Mouse (Mus musculus): Measurements from ENCODE around the gene Fip1l1. TPM values are rescaled to one million over a fixed set of nuclear protein-coding genes. Genes with fewer than 3 reads are reported as not detected.

Gene Fip1l1
- polyA plus RNA-seq, 1 experiment: 177 TPM

GRCm38 (mm10) chr5:74536180-74536947, 1.1 kb downstream of the Fip1l1 start:
- Histone ChIP-seq H3K27me3 (ENCODE audit: control insufficient read depth, insufficient read depth, low read length, poor library complexity, severe bottlenecking) (no peaks in the 10 kb centered on the region), H3K4me1 (ENCODE audit: control insufficient read depth, insufficient read depth, low read length) (no peaks in the 10 kb centered on the region), H3K36me3 (ENCODE audit: control insufficient read depth, insufficient read depth, low read length, poor library complexity, severe bottlenecking) (peaks cover 7% of the 10 kb centered on the region), H3K9ac (ENCODE audit: low read depth, poor library complexity, severe bottlenecking) (peak overlapping the region; percentile 93), H3K9me3 (replicated peaks; ENCODE audit: control insufficient read depth, insufficient read depth, low read length, poor library complexity, severe bottlenecking) (no peaks in the 10 kb centered on the region), H3K27ac (ENCODE audit: insufficient read depth, low read length) (no peak overlapping the region), H3K4me3 (ENCODE audit: low read depth, low read length) (peak overlapping the region; percentile 93)
- TF ChIP-seq EP300 (IDR thresholded peaks at IDR 0.05; ENCODE audit: insufficient read depth, low read depth, low read length) (no peak), POLR2A (IDR thresholded peaks at IDR 0.05; ENCODE audit: insufficient read depth, low read length) (no peak), CTCF (IDR thresholded peaks at IDR 0.05; ENCODE audit: low read depth, low read length) (no peak)

GRCm38 (mm10) chr5:74545606-74546005, 10.4 kb downstream of the Fip1l1 start:
- H3K36me3 ChIP-seq (ENCODE audit: control insufficient read depth, insufficient read depth, low read length, poor library complexity, severe bottlenecking): peaks cover 27% of the 10 kb centered on the region
- H3K9me3 ChIP-seq (replicated peaks; ENCODE audit: control insufficient read depth, insufficient read depth, low read length, poor library complexity, severe bottlenecking): no peaks in the 10 kb centered on the region

DNA sequence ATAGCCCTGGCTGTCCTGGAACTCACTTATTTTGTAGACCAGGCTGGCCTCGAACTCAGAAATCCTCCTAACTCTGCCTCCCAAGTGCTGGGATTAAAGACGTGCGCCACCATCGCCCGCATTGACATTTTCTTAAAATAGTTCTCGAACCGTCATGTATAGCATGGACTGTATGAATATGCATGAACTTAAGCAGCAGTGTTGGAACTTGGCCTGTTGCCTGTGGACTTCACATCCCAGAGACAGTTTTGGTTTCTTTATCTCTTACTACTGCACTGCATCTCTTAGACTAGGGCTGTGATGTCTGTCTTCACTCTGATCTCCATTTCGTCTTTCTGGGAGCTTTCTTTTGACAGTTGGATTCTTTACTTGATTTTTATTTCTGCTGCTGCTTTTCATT, 14.3 kb downstream of the Fip1l1 start:
- Histone ChIP-seq H3K27me3 (ENCODE audit: control insufficient read depth, insufficient read depth, low read length, poor library complexity, severe bottlenecking) (no peaks in the 10 kb centered on the region), H3K4me1 (ENCODE audit: control insufficient read depth, insufficient read depth, low read length) (no peaks in the 10 kb centered on the region), H3K9me3 (replicated peaks; ENCODE audit: control insufficient read depth, insufficient read depth, low read length, poor library complexity, severe bottlenecking) (no peaks in the 10 kb centered on the region), H3K36me3 (ENCODE audit: control insufficient read depth, insufficient read depth, low read length, poor library complexity, severe bottlenecking) (peaks cover 20% of the 10 kb centered on the region), H3K4me3 (ENCODE audit: low read depth, low read length) (no peak overlapping the region), H3K9ac (ENCODE audit: low read depth, poor library complexity, severe bottlenecking) (no peak overlapping the region), H3K27ac (ENCODE audit: insufficient read depth, low read length) (no peak overlapping the region)
- TF ChIP-seq POLR2A (IDR thresholded peaks at IDR 0.05; ENCODE audit: insufficient read depth, low read length) (no peak), EP300 (IDR thresholded peaks at IDR 0.05; ENCODE audit: insufficient read depth, low read depth, low read length) (no peak), CTCF (IDR thresholded peaks at IDR 0.05; ENCODE audit: low read depth, low read length) (no peak)

More at GRCm38 (mm10) chr5:74545606-74546005, 10.4 kb downstream of the Fip1l1 start:
- Histone ChIP-seq H3K27me3 (ENCODE audit: control insufficient read depth, insufficient read depth, low read length, poor library complexity, severe bottlenecking) (no peaks in the 10 kb centered on the region), H3K9ac (ENCODE audit: low read depth, poor library complexity, severe bottlenecking) (no peak overlapping the region), H3K27ac (ENCODE audit: insufficient read depth, low read length) (no peak overlapping the region), H3K4me3 (ENCODE audit: low read depth, low read length) (no peak overlapping the region), H3K4me1 (ENCODE audit: control insufficient read depth, insufficient read depth, low read length) (no peaks in the 10 kb centered on the region)
- TF ChIP-seq EP300 (IDR thresholded peaks at IDR 0.05; ENCODE audit: insufficient read depth, low read depth, low read length) (no peak), POLR2A (IDR thresholded peaks at IDR 0.05; ENCODE audit: insufficient read depth, low read length) (no peak), CTCF (IDR thresholded peaks at IDR 0.05; ENCODE audit: low read depth, low read length) (no peak)

GRCm38 (mm10) chr5:74561151-74561550, 25.9 kb downstream of the Fip1l1 start:
- Histone ChIP-seq H3K4me3 (ENCODE audit: low read depth, low read length) (no peak overlapping the region), H3K9me3 (replicated peaks; ENCODE audit: control insufficient read depth, insufficient read depth, low read length, poor library complexity, severe bottlenecking) (no peaks in the 10 kb centered on the region), H3K27ac (ENCODE audit: insufficient read depth, low read length) (no peak overlapping the region), H3K4me1 (ENCODE audit: control insufficient read depth, insufficient read depth, low read length) (no peaks in the 10 kb centered on the region), H3K27me3 (ENCODE audit: control insufficient read depth, insufficient read depth, low read length, poor library complexity, severe bottlenecking) (no peaks in the 10 kb centered on the region), H3K9ac (ENCODE audit: low read depth, poor library complexity, severe bottlenecking) (no peak overlapping the region), H3K36me3 (ENCODE audit: control insufficient read depth, insufficient read depth, low read length, poor library complexity, severe bottlenecking) (peaks cover 30% of the 10 kb centered on the region)
- no peak for TF ChIP-seq CTCF (IDR thresholded peaks at IDR 0.05; ENCODE audit: low read depth, low read length)
- TF ChIP-seq EP300 (IDR thresholded peaks at IDR 0.05; ENCODE audit: insufficient read depth, low read depth, low read length): no peak
- TF ChIP-seq POLR2A (IDR thresholded peaks at IDR 0.05; ENCODE audit: insufficient read depth, low read length): no peak

GRCm38 (mm10) chr5:74571767-74572166, 36.5 kb downstream of the Fip1l1 start:
- H3K27ac ChIP-seq (ENCODE audit: insufficient read depth, low read length): no peak overlapping the region
- H3K9ac ChIP-seq (ENCODE audit: low read depth, poor library complexity, severe bottlenecking): no peak overlapping the region
- H3K4me3 ChIP-seq (ENCODE audit: low read depth, low read length): no peak overlapping the region
- H3K27me3 ChIP-seq (ENCODE audit: control insufficient read depth, insufficient read depth, low read length, poor library complexity, severe bottlenecking): no peaks in the 10 kb centered on the region
- TF ChIP-seq EP300 (IDR thresholded peaks at IDR 0.05; ENCODE audit: insufficient read depth, low read depth, low read length): no peak
- no peak for TF ChIP-seq CTCF (IDR thresholded peaks at IDR 0.05; ENCODE audit: low read depth, low read length)
- TF ChIP-seq POLR2A (IDR thresholded peaks at IDR 0.05; ENCODE audit: insufficient read depth, low read length): no peak
- peaks cover 15% of the 10 kb centered on the region for H3K36me3 ChIP-seq (ENCODE audit: control insufficient read depth, insufficient read depth, low read length, poor library complexity, severe bottlenecking)
- H3K9me3 ChIP-seq (replicated peaks; ENCODE audit: control insufficient read depth, insufficient read depth, low read length, poor library complexity, severe bottlenecking): no peaks in the 10 kb centered on the region
- no peaks in the 10 kb centered on the region for H3K4me1 ChIP-seq (ENCODE audit: control insufficient read depth, insufficient read depth, low read length)

DNA sequence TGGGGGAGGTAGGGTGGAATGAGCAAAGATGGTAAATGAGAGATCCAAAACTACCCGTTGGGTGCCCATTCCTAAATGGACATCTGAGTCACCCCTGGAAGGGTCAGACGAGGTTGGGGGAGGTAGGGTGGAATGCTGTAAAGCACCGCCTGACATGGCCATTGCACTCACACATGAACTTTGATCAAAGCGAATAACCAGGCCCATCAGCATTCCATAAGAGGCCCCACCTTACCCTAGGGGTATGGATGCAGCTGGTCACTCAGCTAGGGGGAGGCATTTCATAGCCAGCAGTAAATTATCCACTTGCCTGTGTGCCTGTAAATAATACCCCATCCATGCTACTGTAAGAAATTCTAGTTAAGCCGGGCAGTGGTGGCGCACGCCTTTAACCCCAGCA, 53.9 kb downstream of the Fip1l1 start:
- H3K9ac ChIP-seq (ENCODE audit: low read depth, poor library complexity, severe bottlenecking): no peak overlapping the region
- no peaks in the 10 kb centered on the region for H3K27me3 ChIP-seq (ENCODE audit: control insufficient read depth, insufficient read depth, low read length, poor library complexity, severe bottlenecking)
- H3K4me1 ChIP-seq (ENCODE audit: control insufficient read depth, insufficient read depth, low read length): no peaks in the 10 kb centered on the region
- H3K9me3 ChIP-seq (replicated peaks; ENCODE audit: control insufficient read depth, insufficient read depth, low read length, poor library complexity, severe bottlenecking): no peaks in the 10 kb centered on the region
- no peak overlapping the region for H3K27ac ChIP-seq (ENCODE audit: insufficient read depth, low read length)
- TF ChIP-seq POLR2A (IDR thresholded peaks at IDR 0.05; ENCODE audit: insufficient read depth, low read length): no peak
- no peak for TF ChIP-seq CTCF (IDR thresholded peaks at IDR 0.05; ENCODE audit: low read depth, low read length)
- no peak for TF ChIP-seq EP300 (IDR thresholded peaks at IDR 0.05; ENCODE audit: insufficient read depth, low read depth, low read length)
- peaks cover 31% of the 10 kb centered on the region for H3K36me3 ChIP-seq (ENCODE audit: control insufficient read depth, insufficient read depth, low read length, poor library complexity, severe bottlenecking)
- H3K4me3 ChIP-seq (ENCODE audit: low read depth, low read length): no peak overlapping the region
